Mouse (Mus musculus) lung, embryonic 15.5 days (tissue): ENCODE measurements at regions not wholly inside any gene's neighbourhood (a gene's known extent, or its start where the extent isn't known, plus 50 kb on each side); places are given as distances from the start of the nearest gene placed in this dataset.

Source experiments
- ATAC-seq: fragments of 200-750 bp; cut with Nextera tagmentation; 2 replicates; pipeline ENCODE4 v1.8.0; 2017; ENCODE audit warnings: moderate number of reproducible peaks, borderline replicate concordance; ENCODE audit not compliant: low FRiP score, low TSS enrichment; ENCODE audit errors: extremely low read depth
- H3K27ac ChIP-seq: fragments of 300-500 bp; sonication (generic); 2 replicates; pipeline ENCODE4 v1.5.1; 2015; ENCODE audit warnings: moderate library complexity, mild to moderate bottlenecking, inconsistent platforms
- H3K27me3 ChIP-seq: fragments of 300-500 bp; sonication (generic); 2 replicates; pipeline ENCODE4 v1.6.1; 2015; ENCODE audit warnings: inconsistent platforms
- H3K36me3 ChIP-seq: fragments of 300-500 bp; sonication (generic); 2 replicates; pipeline ENCODE4 v1.6.1; 2015; ENCODE audit warnings: inconsistent platforms
- H3K4me1 ChIP-seq: fragments of 300-500 bp; sonication (generic); 2 replicates; pipeline ENCODE4 v1.6.1; 2015; ENCODE audit warnings: inconsistent platforms
- H3K4me2 ChIP-seq: fragments of 300-500 bp; sonication (generic); 2 replicates; pipeline ENCODE4 v1.6.1; 2015; ENCODE audit warnings: inconsistent platforms, mild to moderate bottlenecking, moderate library complexity
- H3K4me3 ChIP-seq: fragments of 300-500 bp; sonication (generic); 2 replicates; pipeline ENCODE4 v1.5.1; 2015; ENCODE audit warnings: mild to moderate bottlenecking, inconsistent platforms
- H3K9ac ChIP-seq: fragments of 300-500 bp; sonication (generic); 2 replicates; pipeline ENCODE4 v1.6.1; 2015; ENCODE audit warnings: inconsistent platforms
- H3K9me3 ChIP-seq: fragments of 300-500 bp; sonication (generic); 2 replicates; pipeline ENCODE4 v1.6.1; 2016; ENCODE audit warnings: inconsistent platforms
- WGBS: fragments of 180-500 bp; shearing (Covaris S2); methylation state at CpG from one replicate; pipeline ENCODE4 v1.1.7; 2015; 5-methylcytosine and 5-hydroxymethylcytosine counted together

GRCm38 (mm10) chr6:89249303-89249702 is 113.1 kb downstream of the Plxna1 start:
- H3K4me1 ChIP-seq = no peaks in the 10 kb centered on the region
- no peak overlapping the region for H3K4me2 ChIP-seq
- no peaks in the 10 kb centered on the region for H3K9me3 ChIP-seq
- no peak overlapping the region for H3K27ac ChIP-seq
- H3K27me3 ChIP-seq = no peaks in the 10 kb centered on the region
- 67% methylated on average over 8 of the region's 8 CpGs for WGBS
- H3K9ac ChIP-seq = no peak overlapping the region
- no peak overlapping the region for H3K4me3 ChIP-seq
- no peaks in the 10 kb centered on the region for H3K36me3 ChIP-seq
- no peak for ATAC-seq

- Histone ChIP-seq H3K27ac (no peak overlapping the region), H3K4me1 (no peaks in the 10 kb centered on the region), H3K9me3 (no peaks in the 10 kb centered on the region), H3K27me3 (no peaks in the 10 kb centered on the region), H3K4me2 (no peak overlapping the region), H3K9ac (no peak overlapping the region), H3K4me3 (no peak overlapping the region), H3K36me3 (no peaks in the 10 kb centered on the region)
- ATAC-seq = no peak
- 67% methylated on average over 4 of the region's 4 CpGs for WGBS
Observed at GRCm38 (mm10) chr6:89251641-89252040, 110.8 kb downstream of the Plxna1 start.

GRCm38 (mm10) chr6:89256022-89256421 is 106.4 kb downstream of the Plxna1 start:
- Histone ChIP-seq H3K4me2 (no peak overlapping the region), H3K4me1 (no peaks in the 10 kb centered on the region)
- 37% methylated on average over 4 of the region's 4 CpGs for WGBS

GRCm38 (mm10) chr6:89256630-89257292 is 105.7 kb downstream of the Plxna1 start:
- no peaks in the 10 kb centered on the region for H3K9me3 ChIP-seq
- H3K4me3 ChIP-seq = no peak overlapping the region
- H3K4me2 ChIP-seq = no peak overlapping the region
- H3K27ac ChIP-seq = no peak overlapping the region
- H3K9ac ChIP-seq = no peak overlapping the region
- no peaks in the 10 kb centered on the region for H3K36me3 ChIP-seq
- 56% methylated on average over 8 of the region's 8 CpGs for WGBS
- no peaks in the 10 kb centered on the region for H3K27me3 ChIP-seq
- no peaks in the 10 kb centered on the region for H3K4me1 ChIP-seq
- no peak for ATAC-seq

More at GRCm38 (mm10) chr6:89256022-89256421, 106.4 kb downstream of the Plxna1 start:
- ATAC-seq = no peak
- no peak overlapping the region for H3K4me3 ChIP-seq
- H3K9ac ChIP-seq = no peak overlapping the region
- no peak overlapping the region for H3K27ac ChIP-seq
- no peaks in the 10 kb centered on the region for H3K27me3 ChIP-seq
- H3K9me3 ChIP-seq = no peaks in the 10 kb centered on the region
- no peaks in the 10 kb centered on the region for H3K36me3 ChIP-seq

- no peak overlapping the region for H3K4me2 ChIP-seq
- WGBS = 79% methylated on average over 6 of the region's 6 CpGs
- H3K4me1 ChIP-seq = no peaks in the 10 kb centered on the region
- H3K36me3 ChIP-seq = no peaks in the 10 kb centered on the region
- no peaks in the 10 kb centered on the region for H3K27me3 ChIP-seq
- no peak overlapping the region for H3K9ac ChIP-seq
- no peak for ATAC-seq
- no peak overlapping the region for H3K4me3 ChIP-seq
- no peak overlapping the region for H3K27ac ChIP-seq
- no peaks in the 10 kb centered on the region for H3K9me3 ChIP-seq
Observed at GRCm38 (mm10) chr6:89257416-89257815, 105.0 kb downstream of the Plxna1 start.

GRCm38 (mm10) chr6:89258140-89258539 is 104.3 kb downstream of the Plxna1 start:
- H3K4me2 ChIP-seq = no peak overlapping the region
- H3K4me3 ChIP-seq = no peak overlapping the region
- no peaks in the 10 kb centered on the region for H3K4me1 ChIP-seq
- no peaks in the 10 kb centered on the region for H3K36me3 ChIP-seq
- H3K9ac ChIP-seq = no peak overlapping the region
- no peaks in the 10 kb centered on the region for H3K9me3 ChIP-seq
- no peaks in the 10 kb centered on the region for H3K27me3 ChIP-seq
- H3K27ac ChIP-seq = no peak overlapping the region
- ATAC-seq = no peak
- WGBS = 70% methylated on average over 4 of the region's 4 CpGs

- H3K27ac ChIP-seq = no peak overlapping the region
- no peaks in the 10 kb centered on the region for H3K4me1 ChIP-seq
- no peak for ATAC-seq
- WGBS = 51% methylated on average over 11 of the region's 11 CpGs
- H3K4me2 ChIP-seq = no peak overlapping the region
- H3K9me3 ChIP-seq = no peaks in the 10 kb centered on the region
- H3K27me3 ChIP-seq = no peaks in the 10 kb centered on the region
- H3K4me3 ChIP-seq = no peak overlapping the region
- H3K36me3 ChIP-seq = no peaks in the 10 kb centered on the region
- H3K9ac ChIP-seq = no peak overlapping the region
Observed at GRCm38 (mm10) chr6:89259406-89259994, 102.9 kb downstream of the Plxna1 start.

GRCm38 (mm10) chr6:89262958-89263357 is 99.5 kb downstream of the Plxna1 start:
- ATAC-seq = no peak
- Histone ChIP-seq H3K36me3 (no peaks in the 10 kb centered on the region), H3K4me3 (no peak overlapping the region), H3K9ac (no peak overlapping the region), H3K4me2 (no peak overlapping the region), H3K27ac (no peak overlapping the region), H3K27me3 (no peaks in the 10 kb centered on the region), H3K9me3 (no peaks in the 10 kb centered on the region), H3K4me1 (no peaks in the 10 kb centered on the region)
- WGBS = 67% methylated on average over 4 of the region's 4 CpGs

GRCm38 (mm10) chr6:89265296-89265695 is 97.1 kb downstream of the Plxna1 start:
- Histone ChIP-seq H3K4me2 (no peak overlapping the region), H3K9me3 (no peaks in the 10 kb centered on the region), H3K4me1 (no peaks in the 10 kb centered on the region), H3K27ac (no peak overlapping the region), H3K36me3 (no peaks in the 10 kb centered on the region), H3K9ac (no peak overlapping the region), H3K4me3 (no peak overlapping the region), H3K27me3 (no peaks in the 10 kb centered on the region)
- WGBS = 76% methylated on average over 3 of the region's 3 CpGs
- ATAC-seq = no peak
